Mouse (Mus musculus): ENCODE results near the gene Kin. TPM values are rescaled to one million over a fixed set of nuclear protein-coding genes. Genes with fewer than 3 reads are reported as not detected.

Gene Kin
- 29.2 and 32.3 TPM in 2 replicates for polyA plus RNA-seq (2014; fragmentation: Nextera tagmentation; extraction: Ambion mirVana)

GRCm38 (mm10) chr2:10080310-10081010, at the start of gene Kin, which contains the start of gene Atp5c1:
Gene Kin, plus strand, starts transcription at chr2:10080593.
Gene Atp5c1, minus strand, starts transcription at chr2:10080510.
- no peaks in the 10 kb centered on the region for H3K9me3 ChIP-seq (ENCODE audit: low read depth, low read length)
- peaks cover 18% of the 10 kb centered on the region for H3K4me1 ChIP-seq (ENCODE audit: insufficient read depth)
- ATAC-seq (ENCODE audit: insufficient read depth) (peak; percentile 97), DNase-seq (peak; percentile 99)
- H3K4me2 ChIP-seq: peak within 1 kb of the TSS; percentile 82
- under 1% methylated on average over 61 of the region's 61 CpGs for WGBS
- H3K27ac ChIP-seq (ENCODE audit: low read depth): peak within 1 kb of the TSS; percentile 89
- TF ChIP-seq CTCF (IDR thresholded peaks at IDR 0.05; ENCODE audit: low read depth): peak; percentile 71
- peak within 1 kb of the TSS; percentile 99 for H3K9ac ChIP-seq
- H3K4me3 ChIP-seq (ENCODE audit: low read depth, low read length): peak within 1 kb of the TSS; percentile 93
- no peaks in the 10 kb centered on the region for H3K27me3 ChIP-seq (ENCODE audit: insufficient read depth, low read length)
- H3K36me3 ChIP-seq (ENCODE audit: insufficient read depth): 0 out of 2 replicates have a peak, but pooled peaks cover 6% of the 10 kb centered on the region

DNA sequence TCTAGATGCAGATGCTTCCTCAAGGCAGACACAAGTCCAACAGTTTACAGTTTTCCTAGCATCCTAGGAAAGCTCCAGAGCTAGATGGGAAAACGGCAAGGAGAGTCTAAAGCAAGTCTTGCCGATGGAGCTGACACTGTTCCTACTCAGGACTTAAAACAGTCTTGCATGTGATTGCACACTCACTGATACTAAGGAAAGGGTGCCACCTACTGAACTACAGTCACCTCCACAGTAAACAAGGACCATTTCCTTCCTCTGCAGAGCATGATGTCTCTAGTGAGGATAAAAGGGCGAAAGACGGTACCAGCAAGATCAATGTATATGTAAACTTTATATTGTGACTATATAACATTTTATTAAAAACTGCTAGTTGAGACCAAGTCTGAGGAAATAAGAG, 46.7 kb upstream of the Kin start:
- Histone ChIP-seq H3K36me3 (ENCODE audit: insufficient read depth) (no peaks in the 10 kb centered on the region), H3K9ac (no peak overlapping the region), H3K27ac (ENCODE audit: low read depth) (no peak overlapping the region), H3K4me3 (ENCODE audit: low read depth, low read length) (no peak overlapping the region), H3K4me2 (no peak overlapping the region), H3K27me3 (ENCODE audit: insufficient read depth, low read length) (no peaks in the 10 kb centered on the region), H3K9me3 (ENCODE audit: low read depth, low read length) (no peaks in the 10 kb centered on the region), H3K4me1 (ENCODE audit: insufficient read depth) (no peaks in the 10 kb centered on the region)
- DNase-seq (peak; percentile 17), ATAC-seq (ENCODE audit: insufficient read depth) (no peak)
- peak; percentile 24 for TF ChIP-seq CTCF (IDR thresholded peaks at IDR 0.05; ENCODE audit: low read depth)
- WGBS: 56% methylated on average over 4 of the region's 4 CpGs

DNA sequence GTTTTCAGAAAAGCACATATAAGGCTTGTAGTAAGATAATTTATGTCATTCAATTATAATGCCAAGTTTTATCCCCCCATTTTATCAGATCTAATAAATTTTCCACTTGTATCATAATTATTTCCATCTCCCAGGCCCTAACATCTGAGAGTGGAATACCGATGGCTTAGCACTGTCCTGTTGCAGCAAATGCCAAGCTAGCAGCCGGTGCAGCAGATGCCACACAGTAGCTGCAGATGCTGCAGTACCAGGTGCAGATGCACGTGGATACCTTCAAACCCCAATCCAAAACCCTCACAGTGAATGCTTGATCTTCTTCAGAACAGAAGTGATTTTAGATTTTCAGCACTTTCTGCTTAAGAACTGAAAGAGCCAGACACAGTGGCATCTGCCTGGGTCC, 45.4 kb upstream of the Kin start:
- WGBS: 77% methylated on average over 3 of the region's 3 CpGs
- Histone ChIP-seq H3K9ac (no peak overlapping the region), H3K4me2 (no peak overlapping the region), H3K27me3 (ENCODE audit: insufficient read depth, low read length) (no peaks in the 10 kb centered on the region), H3K27ac (ENCODE audit: low read depth) (no peak overlapping the region), H3K4me1 (ENCODE audit: insufficient read depth) (no peaks in the 10 kb centered on the region), H3K9me3 (ENCODE audit: low read depth, low read length) (no peaks in the 10 kb centered on the region), H3K4me3 (ENCODE audit: low read depth, low read length) (no peak overlapping the region), H3K36me3 (ENCODE audit: insufficient read depth) (0 out of 2 replicates have a peak, but pooled peaks cover 1% of the 10 kb centered on the region)
- no peak for ATAC-seq (ENCODE audit: insufficient read depth)
- no peak for DNase-seq
- TF ChIP-seq CTCF (IDR thresholded peaks at IDR 0.05; ENCODE audit: low read depth): no peak

DNA sequence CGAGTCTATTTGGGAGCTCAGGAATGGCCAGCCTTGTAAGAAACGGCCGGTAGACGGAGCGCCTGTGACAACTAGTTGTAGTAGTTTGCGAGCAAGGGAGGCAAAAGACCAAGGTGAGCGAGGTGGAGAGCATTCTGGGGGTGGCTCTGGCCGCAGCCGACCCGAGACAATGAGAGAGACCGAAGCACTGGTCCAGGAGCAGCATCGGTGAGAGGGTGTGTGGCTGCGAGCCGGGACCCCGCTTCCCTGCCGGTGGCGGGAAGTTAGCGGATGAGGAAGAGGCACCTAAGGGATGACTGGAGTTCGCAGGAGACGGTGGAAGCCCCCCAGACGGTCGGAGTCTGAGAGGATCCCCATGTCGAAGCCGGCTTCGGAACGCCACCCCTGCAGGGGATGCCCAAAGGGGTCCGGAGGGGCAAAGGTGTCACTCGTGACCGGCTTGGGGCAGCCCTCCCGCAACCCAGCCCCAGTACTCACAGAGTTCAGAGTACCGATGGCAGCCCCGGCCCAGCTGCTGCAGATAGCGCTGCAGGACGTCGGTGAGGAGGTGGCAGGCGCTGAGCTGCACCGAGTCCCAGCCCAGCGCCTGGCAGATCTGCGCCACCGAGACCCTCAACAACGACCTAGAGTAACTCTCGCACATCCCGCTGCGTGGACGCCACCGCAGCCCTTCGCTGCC, 32.5 kb upstream of the Kin start:
- H3K4me1 ChIP-seq (ENCODE audit: insufficient read depth): no peaks in the 10 kb centered on the region
- 0% methylated on average over 47 of the region's 47 CpGs for WGBS
- ATAC-seq (ENCODE audit: insufficient read depth) (peak; percentile 72), DNase-seq (peak; percentile 63)
- peak overlapping the region; percentile 69 for H3K4me2 ChIP-seq
- H3K36me3 ChIP-seq (ENCODE audit: insufficient read depth): no peaks in the 10 kb centered on the region
- H3K9ac ChIP-seq: peak overlapping the region; percentile 83
- 0 out of 2 replicates have a peak overlapping the region, but pooled peaks have one; percentile 24 for H3K27ac ChIP-seq (ENCODE audit: low read depth)
- H3K4me3 ChIP-seq (ENCODE audit: low read depth, low read length): peak overlapping the region; percentile 99
- no peaks in the 10 kb centered on the region for H3K27me3 ChIP-seq (ENCODE audit: insufficient read depth, low read length)
- no peaks in the 10 kb centered on the region for H3K9me3 ChIP-seq (ENCODE audit: low read depth, low read length)
- peak; percentile 34 for TF ChIP-seq CTCF (IDR thresholded peaks at IDR 0.05; ENCODE audit: low read depth)

- ATAC-seq (ENCODE audit: insufficient read depth) (peak; percentile 95), DNase-seq (peak; percentile 97)
- Histone ChIP-seq H3K4me1 (ENCODE audit: insufficient read depth) (no peaks in the 10 kb centered on the region), H3K27me3 (ENCODE audit: insufficient read depth, low read length) (no peaks in the 10 kb centered on the region), H3K36me3 (ENCODE audit: insufficient read depth) (no peaks in the 10 kb centered on the region), H3K4me3 (ENCODE audit: low read depth, low read length) (peak within 1 kb of the TSS; percentile 99), H3K9ac (peak within 1 kb of the TSS; percentile 83), H3K4me2 (peak within 1 kb of the TSS; percentile 69), H3K27ac (ENCODE audit: low read depth) (0 out of 2 replicates have a peak within 1 kb of the TSS, but pooled peaks have one; percentile 24), H3K9me3 (ENCODE audit: low read depth, low read length) (no peaks in the 10 kb centered on the region)
- under 1% methylated on average over 36 of the region's 36 CpGs for WGBS
- TF ChIP-seq CTCF (IDR thresholded peaks at IDR 0.05; ENCODE audit: low read depth): no peak
Measured at GRCm38 (mm10) chr2:10048461-10048860, 31.9 kb upstream of the Kin start, which contains the start of gene Taf3. Gene Taf3, minus strand, starts transcription at chr2:10048596.

GRCm38 (mm10) chr2:10049456-10049855, 30.9 kb upstream of the Kin start:
- DNase-seq: no peak
- no peak overlapping the region for H3K27ac ChIP-seq (ENCODE audit: low read depth)
- 12% methylated on average over 10 of the region's 10 CpGs for whole genome bisulfite sequencing
- no peak for ATAC-seq (ENCODE audit: insufficient read depth)
- peak overlapping the region; percentile 99 for H3K4me3 ChIP-seq (ENCODE audit: low read depth, low read length)
- peaks cover 8% of the 10 kb centered on the region for H3K36me3 ChIP-seq (ENCODE audit: insufficient read depth)
- H3K9ac ChIP-seq: 0 out of 2 replicates have a peak overlapping the region, but pooled peaks have one; percentile 83
- no peaks in the 10 kb centered on the region for H3K27me3 ChIP-seq (ENCODE audit: insufficient read depth, low read length)
- no peak for TF ChIP-seq CTCF (IDR thresholded peaks at IDR 0.05; ENCODE audit: low read depth)
- H3K9me3 ChIP-seq (ENCODE audit: low read depth, low read length): no peaks in the 10 kb centered on the region
- H3K4me1 ChIP-seq (ENCODE audit: insufficient read depth): no peaks in the 10 kb centered on the region
- H3K4me2 ChIP-seq: peak overlapping the region; percentile 60

- H3K9ac ChIP-seq: no peak overlapping the region
- ATAC-seq (ENCODE audit: insufficient read depth) (no peak), DNase-seq (no peak)
- no peaks in the 10 kb centered on the region for H3K27me3 ChIP-seq (ENCODE audit: insufficient read depth, low read length)
- no peak overlapping the region for H3K27ac ChIP-seq (ENCODE audit: low read depth)
- no peaks in the 10 kb centered on the region for H3K9me3 ChIP-seq (ENCODE audit: low read depth, low read length)
- no peak overlapping the region for H3K4me2 ChIP-seq
- 86% methylated on average over 3 of the region's 3 CpGs for whole genome bisulfite sequencing
- no peaks in the 10 kb centered on the region for H3K4me1 ChIP-seq (ENCODE audit: insufficient read depth)
- no peak for TF ChIP-seq CTCF (IDR thresholded peaks at IDR 0.05; ENCODE audit: low read depth)
- H3K36me3 ChIP-seq (ENCODE audit: insufficient read depth): peaks cover 22% of the 10 kb centered on the region
- no peak overlapping the region for H3K4me3 ChIP-seq (ENCODE audit: low read depth, low read length)
Measured at GRCm38 (mm10) chr2:10050878-10051277, 29.5 kb upstream of the Kin start.

Measured in lung, embryonic 14.5 days (tissue).